Mouse (Mus musculus): ENCODE measurements around the gene Nr5a1. TPM values are rescaled to one million over a fixed set of nuclear protein-coding genes. Genes with fewer than 3 reads are reported as not detected.

The Nr5a1 gene
- 0.09 and 0.22 TPM in 2 replicates for polyA plus RNA-seq (2012; rRNA removed)

DNA sequence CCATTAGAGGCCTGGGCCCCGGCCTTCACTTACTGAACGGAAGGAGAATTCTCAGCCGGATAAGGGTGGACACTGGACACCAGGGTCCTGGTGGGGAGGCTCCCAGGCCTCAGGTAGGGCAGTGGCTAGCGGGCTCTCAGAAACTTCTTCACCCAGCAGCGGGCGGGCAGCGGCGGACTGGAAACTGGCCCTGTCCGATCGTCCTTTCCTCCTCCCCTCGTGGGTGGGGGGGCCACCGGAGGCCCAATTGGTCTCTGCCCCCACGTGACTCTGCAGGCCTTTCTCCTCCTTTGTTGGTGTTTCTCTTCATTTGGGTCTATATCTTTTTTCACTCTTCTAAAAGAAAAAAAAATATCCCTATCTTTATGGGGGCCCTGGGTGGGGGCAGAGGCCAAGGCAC is at the start of gene Nr5a1:
Gene Nr5a1, minus strand, starts transcription at position 219 of the 400 bp plus-strand sequence.
- Histone ChIP-seq H3K36me3 (ENCODE audit: control insufficient read depth, insufficient read depth, low read length) (no peaks in the 10 kb centered on the region), H3K27ac (ENCODE audit: control insufficient read depth, insufficient read depth, low read length) (no peak within 1 kb of the TSS), H3K4me3 (ENCODE audit: control insufficient read depth, insufficient read depth, low read length) (no peak within 1 kb of the TSS), H3K4me1 (replicated peaks; ENCODE audit: control insufficient read depth, insufficient read depth, low read length) (no peaks in the 10 kb centered on the region), H3K27me3 (ENCODE audit: control insufficient read depth, insufficient read depth, low read length) (peaks cover 9% of the 10 kb centered on the region; the same call in 1 of the 2 replicates)
- no peak for DNase-seq
- TF ChIP-seq POLR2A (IDR thresholded peaks at IDR 0.05; ENCODE audit: control insufficient read depth, extremely low read depth, insufficient read depth, low read length, poor library complexity) = no peak
- TF ChIP-seq CTCF (IDR thresholded peaks at IDR 0.05; ENCODE audit: borderline replicate concordance, control insufficient read depth, extremely low read depth, insufficient read depth, low read length, poor library complexity) = no peak
- 96% methylated on average over 13 of the region's 13 CpGs for WGBS

- WGBS = 92% methylated on average over 3 of the region's 3 CpGs
- H3K27me3 ChIP-seq (ENCODE audit: control insufficient read depth, insufficient read depth, low read length) = no peaks in the 10 kb centered on the region
- no peak for DNase-seq
- H3K4me1 ChIP-seq (replicated peaks; ENCODE audit: control insufficient read depth, insufficient read depth, low read length) = no peaks in the 10 kb centered on the region
- TF ChIP-seq POLR2A (IDR thresholded peaks at IDR 0.05; ENCODE audit: control insufficient read depth, extremely low read depth, insufficient read depth, low read length, poor library complexity) (no peak), CTCF (IDR thresholded peaks at IDR 0.05; ENCODE audit: borderline replicate concordance, control insufficient read depth, extremely low read depth, insufficient read depth, low read length, poor library complexity) (no peak)
- no peak overlapping the region for H3K27ac ChIP-seq (ENCODE audit: control insufficient read depth, insufficient read depth, low read length)
- H3K4me3 ChIP-seq (ENCODE audit: control insufficient read depth, insufficient read depth, low read length) = no peak overlapping the region
- no peaks in the 10 kb centered on the region for H3K36me3 ChIP-seq (ENCODE audit: control insufficient read depth, insufficient read depth, low read length)
Observed at GRCm38 (mm10) chr2:38739847-38740246, 25.5 kb upstream of the Nr5a1 start.

DNA sequence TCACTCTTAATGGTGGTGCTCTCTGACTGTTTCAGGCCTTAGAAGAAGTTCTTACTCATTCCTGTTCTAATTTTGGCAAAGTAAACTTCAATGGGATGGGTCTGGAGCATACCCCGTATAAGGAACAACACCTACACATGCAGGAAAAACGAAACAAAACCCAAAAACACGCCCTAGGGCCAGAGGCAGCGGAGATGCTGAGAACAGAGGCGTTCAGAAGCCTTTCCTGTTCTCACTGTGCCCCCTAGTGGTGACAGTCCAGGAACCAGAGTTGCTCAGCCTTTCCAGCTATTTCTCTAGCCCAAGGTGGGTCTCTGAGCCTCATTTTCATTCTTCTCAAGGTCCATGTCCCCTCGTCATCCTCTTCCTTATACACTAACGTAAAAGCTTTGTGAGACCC is 25.1 kb upstream of the Nr5a1 start:
- peak; percentile 70 for DNase-seq
- no peaks in the 10 kb centered on the region for H3K27me3 ChIP-seq (ENCODE audit: control insufficient read depth, insufficient read depth, low read length)
- no peaks in the 10 kb centered on the region for H3K4me1 ChIP-seq (replicated peaks; ENCODE audit: control insufficient read depth, insufficient read depth, low read length)

GRCm38 (mm10) chr2:38738601-38739301 is 24.4 kb upstream of the Nr5a1 start:
- Histone ChIP-seq H3K4me3 (ENCODE audit: control insufficient read depth, insufficient read depth, low read length) (no peak overlapping the region), H3K27ac (ENCODE audit: control insufficient read depth, insufficient read depth, low read length) (no peak overlapping the region), H3K36me3 (ENCODE audit: control insufficient read depth, insufficient read depth, low read length) (no peaks in the 10 kb centered on the region), H3K4me1 (replicated peaks; ENCODE audit: control insufficient read depth, insufficient read depth, low read length) (no peaks in the 10 kb centered on the region), H3K27me3 (ENCODE audit: control insufficient read depth, insufficient read depth, low read length) (no peaks in the 10 kb centered on the region)
- WGBS = 96% methylated on average over 14 of the region's 14 CpGs
- TF ChIP-seq POLR2A (IDR thresholded peaks at IDR 0.05; ENCODE audit: control insufficient read depth, extremely low read depth, insufficient read depth, low read length, poor library complexity) (no peak), CTCF (IDR thresholded peaks at IDR 0.05; ENCODE audit: borderline replicate concordance, control insufficient read depth, extremely low read depth, insufficient read depth, low read length, poor library complexity) (no peak)
- no peak for DNase-seq

More for the DNA sequence above, 25.1 kb upstream of the Nr5a1 start:
- peak; percentile 55; the same call in 1 of the 2 replicates for TF ChIP-seq CTCF (IDR thresholded peaks at IDR 0.05; ENCODE audit: borderline replicate concordance, control insufficient read depth, extremely low read depth, insufficient read depth, low read length, poor library complexity)
- TF ChIP-seq POLR2A (IDR thresholded peaks at IDR 0.05; ENCODE audit: control insufficient read depth, extremely low read depth, insufficient read depth, low read length, poor library complexity) = no peak
- WGBS = 17% methylated on average over 7 of the region's 7 CpGs
- Histone ChIP-seq H3K36me3 (ENCODE audit: control insufficient read depth, insufficient read depth, low read length) (no peaks in the 10 kb centered on the region), H3K4me3 (ENCODE audit: control insufficient read depth, insufficient read depth, low read length) (no peak overlapping the region), H3K27ac (ENCODE audit: control insufficient read depth, insufficient read depth, low read length) (no peak overlapping the region)

DNA sequence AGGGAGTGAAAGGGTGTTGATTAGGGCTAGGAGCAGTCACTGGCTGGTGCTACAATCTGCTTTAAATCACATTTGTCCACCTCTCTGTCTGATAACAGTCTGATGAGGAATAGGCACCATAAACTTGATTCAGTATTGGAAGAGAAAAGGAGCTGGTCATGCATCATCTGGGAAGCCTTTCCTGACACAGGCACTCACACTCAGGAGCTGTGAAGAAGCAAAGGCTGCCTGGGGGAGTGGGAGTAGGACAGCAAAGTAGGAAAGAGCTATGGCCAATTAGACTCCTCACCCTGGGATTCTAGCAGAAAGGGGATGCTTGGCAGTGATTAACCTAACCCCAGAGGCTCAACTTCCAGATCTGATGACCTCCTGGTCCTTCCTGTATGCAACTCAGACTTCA is 21.4 kb upstream of the Nr5a1 start:
- Histone ChIP-seq H3K27me3 (ENCODE audit: control insufficient read depth, insufficient read depth, low read length) (no peaks in the 10 kb centered on the region), H3K4me1 (replicated peaks; ENCODE audit: control insufficient read depth, insufficient read depth, low read length) (no peaks in the 10 kb centered on the region), H3K4me3 (ENCODE audit: control insufficient read depth, insufficient read depth, low read length) (no peak overlapping the region), H3K36me3 (ENCODE audit: control insufficient read depth, insufficient read depth, low read length) (no peaks in the 10 kb centered on the region), H3K27ac (ENCODE audit: control insufficient read depth, insufficient read depth, low read length) (no peak overlapping the region)
- no peak for DNase-seq
- no peak for TF ChIP-seq CTCF (IDR thresholded peaks at IDR 0.05; ENCODE audit: borderline replicate concordance, control insufficient read depth, extremely low read depth, insufficient read depth, low read length, poor library complexity)
- no peak for TF ChIP-seq POLR2A (IDR thresholded peaks at IDR 0.05; ENCODE audit: control insufficient read depth, extremely low read depth, insufficient read depth, low read length, poor library complexity)

DNA sequence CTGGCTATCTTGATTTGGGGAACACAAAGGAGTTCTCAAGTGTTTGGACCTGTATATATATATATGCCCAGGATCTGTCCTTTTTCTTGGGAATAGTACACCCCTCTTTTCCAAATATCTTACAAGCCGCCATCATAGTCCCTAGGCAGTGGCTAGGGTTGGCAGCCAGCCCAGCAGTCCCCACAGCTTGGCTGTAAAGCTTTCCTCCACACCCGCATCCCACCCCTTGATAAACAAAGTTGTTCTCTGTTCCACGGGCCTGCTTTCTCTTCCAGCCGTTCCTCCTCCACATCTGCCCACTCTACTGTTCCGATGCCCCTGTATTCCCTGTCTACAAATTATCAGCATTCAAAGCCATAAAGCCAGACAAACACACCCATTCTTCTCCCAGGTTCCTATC is 20.4 kb upstream of the Nr5a1 start:
- Histone ChIP-seq H3K27ac (ENCODE audit: control insufficient read depth, insufficient read depth, low read length) (no peak overlapping the region), H3K4me3 (ENCODE audit: control insufficient read depth, insufficient read depth, low read length) (no peak overlapping the region), H3K36me3 (ENCODE audit: control insufficient read depth, insufficient read depth, low read length) (no peaks in the 10 kb centered on the region), H3K27me3 (ENCODE audit: control insufficient read depth, insufficient read depth, low read length) (no peaks in the 10 kb centered on the region), H3K4me1 (replicated peaks; ENCODE audit: control insufficient read depth, insufficient read depth, low read length) (no peaks in the 10 kb centered on the region)
- no peak for DNase-seq
- WGBS = 89% methylated on average over 5 of the region's 5 CpGs
- TF ChIP-seq CTCF (IDR thresholded peaks at IDR 0.05; ENCODE audit: borderline replicate concordance, control insufficient read depth, extremely low read depth, insufficient read depth, low read length, poor library complexity) (no peak), POLR2A (IDR thresholded peaks at IDR 0.05; ENCODE audit: control insufficient read depth, extremely low read depth, insufficient read depth, low read length, poor library complexity) (no peak)

Measured in thymus, adult 2 months (tissue).